Mouse (Mus musculus) embryonic facial prominence, embryonic 13.5 days (tissue): Measurements from ENCODE around the gene Olfr479. TPM values are rescaled to one million over a fixed set of nuclear protein-coding genes. Genes with fewer than 3 reads are reported as not detected.
"Not testable (repeated sequence)": the region's sequence is repeated elsewhere in the genome, so short reads cannot be mapped to it uniquely, and the experiment has no call there.

Source experiments
- ATAC-seq: fragments of 200-750 bp; cut with Nextera tagmentation; 2 replicates; pipeline ENCODE4 v1.8.0; 2017; ENCODE audit warnings: low read depth; ENCODE audit not compliant: insufficient number of reproducible peaks, insufficient read depth, low FRiP score, low TSS enrichment
- H3K27ac ChIP-seq: fragments of 300-500 bp; sonication (generic); 2 replicates; pipeline ENCODE4 v1.5.1; 2015; ENCODE audit warnings: moderate library complexity, mild to moderate bottlenecking, inconsistent platforms
- H3K27me3 ChIP-seq: fragments of 300-500 bp; sonication (generic); 2 replicates; pipeline ENCODE4 v1.6.1; 2015; ENCODE audit warnings: mild to moderate bottlenecking, inconsistent platforms
- H3K36me3 ChIP-seq: fragments of 300-500 bp; sonication (generic); 2 replicates; pipeline ENCODE4 v1.6.1; 2015; ENCODE audit warnings: mild to moderate bottlenecking, inconsistent platforms
- H3K4me1 ChIP-seq: fragments of 300-500 bp; sonication (generic); 2 replicates; pipeline ENCODE4 v1.6.1; 2015; ENCODE audit warnings: inconsistent platforms
- H3K4me2 ChIP-seq: fragments of 300-500 bp; sonication (generic); 2 replicates; pipeline ENCODE4 v1.6.1; 2015; ENCODE audit warnings: moderate library complexity, mild to moderate bottlenecking, inconsistent platforms
- H3K4me3 ChIP-seq: fragments of 300-500 bp; sonication (generic); 2 replicates; pipeline ENCODE4 v1.5.1; 2015; ENCODE audit warnings: mild to moderate bottlenecking, inconsistent platforms
- H3K9ac ChIP-seq: fragments of 300-500 bp; sonication (generic); 2 replicates; pipeline ENCODE4 v1.6.1; 2015; ENCODE audit warnings: mild to moderate bottlenecking, inconsistent platforms
- H3K9me3 ChIP-seq: fragments of 300-500 bp; sonication (generic); 2 replicates; pipeline ENCODE4 v1.6.1; 2016; ENCODE audit warnings: inconsistent platforms
- WGBS: fragments of 180-500 bp; shearing (Covaris S2); methylation state at CpG from one replicate; pipeline ENCODE4 v1.1.7; 2015; ENCODE audit warnings: mixed read lengths; 5-methylcytosine and 5-hydroxymethylcytosine counted together
- polyA plus RNA-seq: library from polyadenylated mRNA; unstranded; fragments of >200 nt; fragmentation: Nextera tagmentation; extraction: Ambion mirVana; gene quantifications from 2 replicates; pipeline ENCODE4 v1.2.1, GENCODE M21; 2015

Olfr479 gene
- not detected in 2 replicates for polyA plus RNA-seq

DNA sequence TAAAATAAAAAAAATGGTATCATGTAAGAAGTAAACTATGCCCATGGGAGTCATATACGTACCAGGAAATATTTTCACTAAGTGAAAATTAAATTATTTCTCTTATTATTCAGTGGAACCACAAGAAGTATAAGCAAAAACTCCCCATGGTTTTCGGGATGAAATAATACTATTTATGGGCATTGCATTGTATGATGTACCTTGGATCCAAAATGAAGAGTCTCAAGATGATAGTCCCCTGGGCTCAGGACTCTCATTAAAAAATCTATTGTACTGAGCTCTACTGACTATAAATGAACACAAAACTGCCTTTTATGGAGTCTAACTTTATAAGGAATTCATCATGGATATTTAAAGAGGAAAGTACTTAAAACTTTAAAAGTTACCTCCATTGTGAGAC lies at the start of gene Olfr479:
Olfr479 (plus strand) TSS at position 301 of the 400 bp plus-strand sequence.
- H3K9ac ChIP-seq, result no peak within 1 kb of the TSS
- H3K27me3 ChIP-seq, result no peaks in the 10 kb centered on the region
- ATAC-seq, result no peak
- no peak within 1 kb of the TSS for H3K4me3 ChIP-seq
- 0 out of 2 replicates have a peak, but pooled peaks cover 3% of the 10 kb centered on the region for H3K9me3 ChIP-seq
- no peaks in the 10 kb centered on the region for H3K36me3 ChIP-seq
- 82% methylated on average over 2 of the region's 2 CpGs for WGBS
- no peak within 1 kb of the TSS for H3K4me2 ChIP-seq
- no peaks in the 10 kb centered on the region for H3K4me1 ChIP-seq
- H3K27ac ChIP-seq, result no peak within 1 kb of the TSS

DNA sequence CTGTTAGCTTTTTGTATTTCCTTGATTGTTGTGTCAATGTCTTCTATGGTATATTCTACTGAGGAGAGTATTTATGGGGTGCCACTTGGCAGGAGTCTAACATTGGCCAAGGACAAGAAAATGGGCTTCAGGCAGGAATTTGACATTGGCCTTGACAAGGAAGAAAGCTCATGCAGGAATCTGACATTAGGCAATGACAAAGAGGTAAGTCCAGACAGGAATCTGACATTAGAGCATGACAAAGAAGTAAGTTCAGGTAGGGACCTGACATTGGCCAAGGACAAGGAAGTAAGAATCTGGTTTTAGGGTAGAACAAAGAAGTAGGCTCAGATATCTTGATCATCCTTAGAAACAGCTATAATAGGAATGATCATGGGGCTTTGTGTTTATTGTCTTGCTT lies 36.2 kb upstream of the Olfr479 start:
- H3K9ac ChIP-seq, H3K4me3 ChIP-seq, H3K4me1 ChIP-seq, H3K9me3 ChIP-seq, ATAC-seq, H3K36me3 ChIP-seq, H3K4me2 ChIP-seq, H3K27ac ChIP-seq, H3K27me3 ChIP-seq: not testable (repeated sequence)

DNA sequence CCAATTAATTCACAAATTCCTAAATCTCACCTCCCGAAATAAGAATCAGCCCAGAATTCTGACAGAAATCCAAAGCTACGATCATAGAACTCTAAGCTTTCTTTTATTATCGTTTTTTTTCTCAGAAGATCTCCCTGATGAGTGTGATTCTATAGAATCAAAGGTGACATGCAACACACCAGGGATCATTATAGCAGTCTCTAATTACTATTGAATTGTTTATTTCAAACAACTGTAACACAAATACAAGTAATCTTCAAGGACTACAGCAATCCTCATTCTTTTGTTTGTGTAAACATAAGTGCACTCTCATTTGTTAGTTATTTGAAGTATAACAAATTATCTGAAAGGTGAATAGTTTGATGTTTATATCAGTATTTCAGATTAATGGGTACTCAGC lies 16.6 kb upstream of the Olfr479 start, which contains the start of gene Olfr478:
Olfr478 (minus strand) TSS at position 101 of the 400 bp plus-strand sequence.
- H3K4me1 ChIP-seq, result no peaks in the 10 kb centered on the region
- no peak within 1 kb of the TSS for H3K27ac ChIP-seq
- H3K4me3 ChIP-seq, result no peak within 1 kb of the TSS
- H3K9me3 ChIP-seq, result no peaks in the 10 kb centered on the region
- no peaks in the 10 kb centered on the region for H3K27me3 ChIP-seq
- no peak within 1 kb of the TSS for H3K9ac ChIP-seq
- H3K36me3 ChIP-seq, result no peaks in the 10 kb centered on the region
- no peak for ATAC-seq
- no peak within 1 kb of the TSS for H3K4me2 ChIP-seq
- WGBS, result 79% methylated on average over 3 of the region's 3 CpGs

DNA sequence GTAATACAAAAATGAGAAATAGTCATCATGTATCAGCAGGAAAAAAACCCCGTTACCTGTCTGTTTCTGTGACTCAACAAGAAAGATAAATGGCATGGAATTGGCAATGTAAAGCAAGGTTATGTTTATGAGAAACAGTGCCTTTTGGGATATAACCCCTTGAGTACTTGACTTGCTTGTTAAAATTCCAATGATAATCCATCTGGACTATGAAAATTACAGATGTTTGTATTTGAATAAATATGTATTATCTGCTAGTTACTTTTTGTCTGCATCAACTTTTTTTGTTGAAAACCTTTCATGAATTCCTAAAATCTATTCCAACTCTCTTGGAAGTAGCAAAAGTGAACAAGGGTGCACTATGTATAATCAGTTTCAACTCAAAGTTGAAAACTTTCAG lies 16.8 kb downstream of the Olfr479 start, which contains the start of gene Olfr480:
Olfr480 (minus strand) TSS at position 101 of the 400 bp plus-strand sequence.
- no peak for ATAC-seq
- 73% methylated on average over 1 of the region's 1 CpGs for WGBS
- no peak within 1 kb of the TSS for H3K9ac ChIP-seq
- no peak within 1 kb of the TSS for H3K4me3 ChIP-seq
- no peaks in the 10 kb centered on the region for H3K36me3 ChIP-seq
- no peak within 1 kb of the TSS for H3K27ac ChIP-seq
- no peaks in the 10 kb centered on the region for H3K4me1 ChIP-seq
- no peaks in the 10 kb centered on the region for H3K9me3 ChIP-seq
- no peaks in the 10 kb centered on the region for H3K27me3 ChIP-seq
- no peak within 1 kb of the TSS for H3K4me2 ChIP-seq

DNA sequence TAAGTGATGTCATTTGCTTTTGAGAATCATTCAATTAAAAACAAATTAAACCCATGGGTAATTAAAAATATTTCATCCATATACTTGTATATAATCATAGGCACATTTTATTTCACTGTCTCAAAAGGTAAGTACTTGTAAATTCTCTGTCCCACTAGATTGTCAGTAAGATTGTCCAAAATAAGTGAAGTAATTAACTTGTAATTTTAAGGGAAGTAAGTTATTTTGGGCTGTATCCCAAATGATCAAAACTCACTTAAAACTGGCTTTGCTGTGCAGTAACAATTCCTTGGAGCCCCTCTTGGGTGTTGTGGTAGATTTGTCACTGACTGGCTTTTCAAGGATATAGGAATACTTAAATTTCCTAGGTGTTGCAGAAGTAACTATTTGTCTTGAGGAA lies 29.1 kb downstream of the Olfr479 start, which contains the start of gene Olfr481:
Olfr481 (plus strand) TSS at position 301 of the 400 bp plus-strand sequence.
- Histone ChIP-seq H3K36me3 (no peaks in the 10 kb centered on the region), H3K4me3 (no peak within 1 kb of the TSS), H3K27ac (no peak within 1 kb of the TSS), H3K4me1 (no peaks in the 10 kb centered on the region), H3K4me2 (no peak within 1 kb of the TSS), H3K9ac (no peak within 1 kb of the TSS), H3K9me3 (no peaks in the 10 kb centered on the region), H3K27me3 (no peaks in the 10 kb centered on the region)
- ATAC-seq, result no peak

DNA sequence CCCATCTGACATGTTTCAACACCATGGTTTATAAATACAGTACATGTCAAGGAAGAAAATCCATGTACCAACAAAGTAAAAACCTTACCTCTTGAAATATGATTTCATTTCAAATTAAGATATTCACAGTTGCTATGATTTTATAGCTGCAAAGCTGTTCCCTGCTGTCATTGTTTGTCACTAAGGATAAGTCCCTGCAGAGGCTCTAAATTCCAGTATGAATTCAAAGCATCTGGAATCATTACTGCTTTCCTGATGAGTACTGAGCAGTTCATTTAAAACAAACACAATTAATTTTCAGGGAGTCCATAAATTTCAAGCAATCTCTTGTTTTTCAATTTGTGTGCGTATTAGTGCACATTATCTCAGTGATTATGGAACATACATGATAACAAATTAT lies 47.0 kb downstream of the Olfr479 start, which contains the start of gene Olfr482:
Olfr482 (minus strand) TSS at position 101 of the 400 bp plus-strand sequence.
- H3K27ac ChIP-seq, result no peak within 1 kb of the TSS
- no peaks in the 10 kb centered on the region for H3K27me3 ChIP-seq
- no peak within 1 kb of the TSS for H3K9ac ChIP-seq
- WGBS, result 85% methylated on average over 1 of the region's 1 CpGs
- no peak within 1 kb of the TSS for H3K4me3 ChIP-seq
- H3K4me2 ChIP-seq, result no peak within 1 kb of the TSS
- ATAC-seq, result no peak
- no peaks in the 10 kb centered on the region for H3K36me3 ChIP-seq
- H3K4me1 ChIP-seq, result no peaks in the 10 kb centered on the region
- H3K9me3 ChIP-seq, result no peaks in the 10 kb centered on the region

DNA sequence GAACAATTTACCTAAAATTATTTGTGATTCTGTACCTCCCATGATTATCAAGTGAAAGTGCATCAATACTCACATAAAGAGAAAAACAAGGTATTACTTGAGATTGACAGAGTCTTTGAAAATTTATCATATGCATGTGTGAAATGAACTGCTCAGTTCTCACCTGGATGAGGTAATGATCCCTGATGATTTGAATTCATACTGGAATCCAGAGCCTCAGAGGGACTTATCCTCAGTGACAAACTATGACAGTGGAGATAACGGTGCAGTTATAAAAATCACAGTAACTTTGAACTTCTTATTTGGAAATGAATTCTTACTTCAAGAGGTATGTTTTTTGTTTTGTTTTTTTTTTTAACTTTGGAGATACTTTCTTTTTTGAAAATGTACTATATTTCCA lies 50.1 kb downstream of the Olfr479 start, which contains the start of gene Olfr483:
Olfr483 (plus strand) TSS at position 301 of the 400 bp plus-strand sequence.
- no peak for ATAC-seq
- 76% methylated on average over 1 of the region's 1 CpGs for WGBS
- Histone ChIP-seq H3K9me3 (no peaks in the 10 kb centered on the region), H3K27me3 (no peaks in the 10 kb centered on the region), H3K4me1 (no peaks in the 10 kb centered on the region), H3K4me3 (no peak within 1 kb of the TSS), H3K27ac (no peak within 1 kb of the TSS), H3K36me3 (no peaks in the 10 kb centered on the region), H3K9ac (no peak within 1 kb of the TSS), H3K4me2 (no peak within 1 kb of the TSS)

Other genes starting within 250 kb of the Olfr479 start
- not detected in 2 replicates for gene Ovch2, start 249.5 kb upstream of the Olfr479 start, polyA plus RNA-seq
- gene Olfr467, start 238.4 kb upstream of the Olfr479 start, polyA plus RNA-seq, result not detected in 2 replicates
- not detected in 2 replicates for gene Olfr469, start 225.2 kb upstream of the Olfr479 start, polyA plus RNA-seq
- gene Olfr470, start 203.2 kb upstream of the Olfr479 start, polyA plus RNA-seq, result not detected in 2 replicates
- gene Olfr472, start 152.8 kb upstream of the Olfr479 start, polyA plus RNA-seq, result not detected in 2 replicates
- gene Olfr473, start 120.2 kb upstream of the Olfr479 start, polyA plus RNA-seq, result not detected in 2 replicates
- not detected in 2 replicates for gene Olfr474, start 96.0 kb upstream of the Olfr479 start, polyA plus RNA-seq
- gene Olfr476, start 85.9 kb upstream of the Olfr479 start, polyA plus RNA-seq, result not detected in 2 replicates
- gene Olfr477, start 64.0 kb upstream of the Olfr479 start, polyA plus RNA-seq, result not detected in 2 replicates
- not detected in 2 replicates for gene Olfr478, start 16.7 kb upstream of the Olfr479 start, polyA plus RNA-seq
- gene Olfr480, start 16.7 kb downstream of the Olfr479 start, polyA plus RNA-seq, result not detected in 2 replicates
- gene Olfr481, start 29.2 kb downstream of the Olfr479 start, polyA plus RNA-seq, result not detected in 2 replicates
- 0.26 TPM in 1 of 2 replicates, not detected in the other for gene Olfr482, start 46.9 kb downstream of the Olfr479 start, polyA plus RNA-seq
- gene Olfr483, start 50.2 kb downstream of the Olfr479 start, polyA plus RNA-seq, result not detected in 2 replicates
- gene Olfr484, start 76.8 kb downstream of the Olfr479 start, polyA plus RNA-seq, result not detected in 2 replicates
- not detected in 2 replicates for gene Olfr485, start 109.2 kb downstream of the Olfr479 start, polyA plus RNA-seq
- gene Olfr486, start 122.0 kb downstream of the Olfr479 start, polyA plus RNA-seq, result not detected in 2 replicates
- not detected in 2 replicates for gene Olfr487, start 163.9 kb downstream of the Olfr479 start, polyA plus RNA-seq
- gene Olfr488, start 207.7 kb downstream of the Olfr479 start, polyA plus RNA-seq, result not detected in 2 replicates
- gene Olfr490, start 238.2 kb downstream of the Olfr479 start, polyA plus RNA-seq, result not detected in 2 replicates